Mouse (Mus musculus) kidney, postnatal 36 days (tissue): Measurements from ENCODE around the gene Glis2.

Experiments
- DNase-seq, 2 experiments: peaks; one replicate each; pipeline ENCODE4 v3.0.0; 2021 to 2022; ENCODE audit warnings: mixed read lengths in 2 of 2

Glis2 gene

DNA sequence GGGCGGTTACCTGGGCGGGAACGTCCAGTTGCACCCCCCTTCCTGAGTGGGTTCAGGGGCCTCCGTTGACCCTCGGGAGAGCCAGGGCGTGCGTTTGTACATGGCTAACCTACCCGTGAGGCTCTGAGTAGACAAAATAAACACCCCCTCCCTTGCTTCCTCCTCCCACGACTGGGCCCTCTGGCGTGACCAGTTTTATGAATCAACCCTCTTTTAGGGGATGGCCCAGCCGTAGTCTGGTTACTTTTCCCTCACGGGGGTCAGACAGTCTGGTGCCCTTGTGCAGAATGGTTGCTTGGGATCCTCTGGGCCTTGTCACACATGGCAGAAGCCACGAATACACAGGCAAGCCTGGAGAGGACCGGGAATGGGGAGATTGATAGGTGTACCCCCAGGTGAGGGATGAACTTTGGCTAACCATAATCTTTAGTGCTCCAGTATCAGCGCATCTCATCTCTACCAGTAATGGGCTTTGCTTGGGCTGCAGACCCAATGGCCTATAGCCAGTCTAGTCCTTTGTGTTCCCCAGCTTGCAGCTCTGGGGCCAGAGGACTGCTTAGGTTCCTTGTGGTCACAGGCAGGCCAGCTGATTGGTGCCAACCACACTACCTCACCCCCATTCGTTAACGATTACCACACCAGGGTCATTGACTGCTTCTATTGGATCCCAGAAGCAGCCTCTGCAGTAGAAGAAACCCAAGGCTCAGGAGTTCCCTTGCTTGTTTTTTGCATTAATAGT is 45.9 kb downstream of the Glis2 start:
- peak; percentile 84 to 94 for DNase-seq

DNA sequence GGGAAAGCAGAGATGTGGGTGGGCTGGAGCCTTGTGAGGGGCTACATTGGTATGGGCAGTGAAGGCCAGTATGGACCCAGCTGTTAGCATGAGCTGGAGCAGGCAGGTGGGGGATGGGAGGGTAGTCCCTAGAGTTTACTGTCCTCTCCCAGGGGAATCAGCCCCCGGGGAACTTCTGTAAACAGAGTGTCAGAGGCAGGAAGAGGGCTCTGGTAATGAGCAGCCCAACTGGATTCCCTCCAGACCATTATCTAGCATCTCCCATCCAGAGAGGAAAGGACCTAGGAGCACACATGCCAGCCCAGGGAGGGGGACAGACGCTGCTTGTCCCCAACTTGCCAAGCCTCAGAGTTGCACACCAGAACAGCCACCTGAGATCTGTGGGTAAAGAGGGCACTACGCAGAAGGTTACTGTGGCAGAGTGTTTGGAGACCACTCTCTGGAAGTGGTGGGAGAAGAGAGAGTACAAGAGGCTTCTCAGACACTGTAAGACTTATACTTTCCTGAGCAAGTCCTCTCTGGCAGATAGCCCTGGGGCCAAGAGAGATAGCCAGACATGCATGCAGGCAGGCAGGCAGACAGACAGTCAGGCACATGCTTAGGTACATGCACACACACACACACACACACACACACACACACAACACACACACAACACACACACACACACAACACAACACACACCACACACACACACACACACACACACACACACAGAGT is 46.8 kb downstream of the Glis2 start:
- DNase-seq = peak in 1 of 2 experiments; percentile 62

DNA sequence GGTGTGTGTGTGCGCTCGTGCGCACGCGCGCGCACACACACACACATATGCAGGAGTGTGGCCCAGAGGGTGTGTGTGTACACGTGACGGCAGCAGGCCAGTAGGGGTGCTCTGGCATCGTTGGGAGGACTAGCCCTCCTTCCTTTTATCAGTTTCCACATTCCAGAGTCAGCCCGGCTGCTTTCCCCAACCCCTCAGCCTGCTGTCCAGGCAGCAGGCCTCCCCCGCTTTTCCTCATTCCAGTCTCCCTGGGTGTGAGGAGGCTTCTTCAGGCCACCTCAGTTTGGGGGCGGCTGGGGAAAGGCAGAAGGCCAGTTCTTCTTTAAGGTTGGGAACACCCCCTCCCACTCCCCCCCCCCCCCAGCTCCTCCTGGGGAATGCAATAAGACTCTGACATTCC is 47.7 kb downstream of the Glis2 start:
- peak; percentile 65 to 73 for DNase-seq

DNA sequence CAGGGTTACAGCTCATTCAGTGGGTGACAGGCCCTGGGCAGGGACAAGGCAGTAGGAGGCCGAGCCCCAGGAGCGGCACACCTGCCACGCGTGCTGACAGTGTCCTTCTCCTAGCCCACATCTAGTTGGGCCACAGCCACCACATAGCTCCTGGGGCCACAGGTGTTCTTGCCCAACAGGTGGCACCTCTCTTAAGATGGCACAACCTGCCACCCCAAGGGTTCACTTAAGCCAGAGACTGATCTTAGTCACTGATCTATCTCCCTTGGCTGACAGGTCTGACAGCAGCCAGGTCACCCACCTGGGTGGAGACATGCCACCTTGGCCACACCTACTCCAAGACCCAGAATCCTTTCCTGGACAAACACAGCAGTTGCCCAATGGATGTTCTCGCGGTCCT is 48.4 kb downstream of the Glis2 start:
- peak in 1 of 2 experiments; percentile 19 for DNase-seq

GRCm38 (mm10) chr16:4643670-4644419 is 49.3 kb downstream of the Glis2 start:
- DNase-seq = peak; percentile 91

DNA sequence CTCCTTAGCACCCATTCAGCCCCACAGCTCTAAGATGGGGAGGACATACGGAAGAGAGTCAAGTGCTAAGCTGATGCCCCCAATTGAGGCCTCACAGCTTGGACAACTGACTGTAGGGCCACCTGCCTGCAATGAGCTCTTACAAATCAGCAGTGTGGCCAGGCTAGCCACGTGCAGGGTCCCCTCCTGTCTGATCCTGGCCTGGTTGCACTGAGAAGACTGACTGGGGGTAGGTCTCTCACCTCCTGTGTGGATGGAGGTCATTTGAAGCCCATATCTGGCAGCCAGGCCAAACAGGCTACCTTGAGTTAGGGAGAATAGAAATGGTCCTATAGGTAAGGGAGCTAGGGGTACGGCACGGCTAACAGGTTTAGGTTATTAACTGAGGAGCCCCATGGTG is 51.4 kb downstream of the Glis2 start:
- DNase-seq = no peak

GRCm38 (mm10) chr16:4646831-4647230 is 52.3 kb downstream of the Glis2 start:
- DNase-seq = no peak

GRCm38 (mm10) chr16:4647651-4648141 is 53.2 kb downstream of the Glis2 start:
- peak in 1 of 2 experiments; percentile 48 for DNase-seq

GRCm38 (mm10) chr16:4648416-4649023 is 54.0 kb downstream of the Glis2 start:
- DNase-seq = peak; percentile 76 to 79

DNA sequence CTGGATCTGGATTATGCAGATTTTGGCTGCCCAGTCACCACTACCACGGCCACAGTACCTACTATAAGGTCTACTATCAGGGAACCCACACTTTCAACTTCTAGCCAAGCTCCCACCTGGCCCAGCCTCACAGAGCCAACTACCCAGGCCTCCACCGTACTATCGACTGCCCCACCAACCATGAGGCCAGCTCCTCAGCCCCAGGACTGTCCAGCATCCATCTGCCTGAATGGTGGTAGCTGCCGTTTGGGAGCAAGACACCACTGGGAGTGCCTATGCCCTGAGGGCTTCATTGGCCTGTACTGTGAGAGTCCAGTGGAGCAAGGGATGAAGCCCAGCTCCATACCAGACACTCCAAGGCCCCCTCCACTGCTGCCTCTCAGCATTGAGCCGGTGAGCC is 54.7 kb downstream of the Glis2 start:
- DNase-seq = no peak

DNA sequence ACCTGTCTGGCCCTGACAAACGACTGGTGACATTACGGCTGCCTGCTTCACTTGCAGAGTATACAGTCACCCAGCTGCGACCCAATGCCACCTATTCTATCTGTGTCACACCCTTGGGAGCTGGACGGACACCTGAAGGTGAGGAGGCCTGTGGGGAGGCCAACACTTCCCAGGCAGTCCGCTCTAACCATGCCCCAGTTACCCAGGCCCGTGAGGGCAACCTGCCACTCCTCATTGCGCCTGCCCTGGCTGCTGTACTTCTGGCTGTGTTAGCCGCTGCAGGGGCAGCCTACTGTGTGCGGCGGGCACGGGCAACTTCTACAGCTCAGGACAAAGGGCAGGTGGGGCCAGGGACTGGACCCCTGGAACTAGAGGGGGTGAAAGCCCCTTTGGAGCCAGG is 55.2 kb downstream of the Glis2 start:
- no peak for DNase-seq

DNA sequence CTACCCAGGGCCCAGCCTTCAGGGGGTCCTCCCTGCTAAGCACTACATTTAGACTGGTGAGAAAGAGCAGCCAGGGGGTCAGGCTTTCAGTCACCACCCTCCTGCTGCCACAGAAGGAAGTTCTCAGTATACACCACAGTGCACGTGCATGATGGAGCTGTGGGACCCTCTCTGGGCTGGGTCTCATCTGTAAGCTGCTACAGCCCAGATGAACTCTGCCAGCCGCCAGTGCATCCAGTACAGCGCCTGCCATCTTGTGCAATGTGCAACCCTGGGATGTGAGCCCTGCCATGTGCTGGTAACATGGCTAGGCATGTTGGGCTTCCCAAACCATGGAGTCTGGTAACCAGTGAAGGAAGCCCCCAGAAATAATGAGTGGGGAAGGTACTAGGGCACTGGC is 55.6 kb downstream of the Glis2 start:
- no peak for DNase-seq

DNA sequence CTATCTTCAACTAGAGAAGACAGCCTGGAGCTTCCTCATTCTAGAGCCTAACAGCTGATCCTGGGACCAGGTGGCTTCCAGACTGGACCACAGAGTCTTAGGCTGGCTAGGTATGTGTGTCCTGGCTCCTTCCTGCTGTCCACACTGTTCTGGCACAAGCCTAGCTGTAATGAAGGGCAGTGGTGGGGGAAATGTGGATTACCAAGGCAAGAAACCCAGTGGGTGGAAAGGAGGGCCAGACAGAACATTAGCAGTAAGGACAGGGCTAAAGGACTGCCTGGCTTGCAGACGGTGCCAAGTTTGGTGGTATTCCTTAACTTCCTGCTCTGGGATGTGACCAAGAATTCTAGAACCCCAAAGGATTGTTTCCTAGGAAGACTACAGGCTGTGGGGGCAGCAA is 56.6 kb downstream of the Glis2 start:
- DNase-seq = no peak

GRCm38 (mm10) chr16:4651624-4652023 is 57.1 kb downstream of the Glis2 start:
- DNase-seq = no peak

GRCm38 (mm10) chr16:4652707-4653416 is 58.3 kb downstream of the Glis2 start:
- peak; percentile 78 to 87 for DNase-seq

DNA sequence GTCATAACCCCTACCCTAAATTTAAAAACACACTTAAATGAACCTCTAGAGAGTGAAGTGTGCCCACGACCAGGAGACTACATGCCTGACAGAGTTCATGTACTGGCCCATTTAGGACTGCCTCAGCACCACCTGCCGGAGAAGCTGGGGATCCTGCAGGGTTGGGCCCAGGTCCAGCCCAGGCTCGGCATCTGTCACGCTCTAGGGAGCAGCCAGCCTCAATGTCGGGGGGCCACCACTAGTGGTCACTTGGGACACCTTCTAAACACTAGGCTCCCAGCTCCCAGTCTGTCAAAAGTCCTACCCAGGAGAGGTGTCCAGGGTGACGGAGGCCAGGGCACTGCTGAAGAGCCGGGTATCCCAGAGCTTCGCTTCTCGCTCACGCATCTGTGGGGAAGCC is 60.2 kb downstream of the Glis2 start:
- peak; percentile 83 to 84 for DNase-seq

DNA sequence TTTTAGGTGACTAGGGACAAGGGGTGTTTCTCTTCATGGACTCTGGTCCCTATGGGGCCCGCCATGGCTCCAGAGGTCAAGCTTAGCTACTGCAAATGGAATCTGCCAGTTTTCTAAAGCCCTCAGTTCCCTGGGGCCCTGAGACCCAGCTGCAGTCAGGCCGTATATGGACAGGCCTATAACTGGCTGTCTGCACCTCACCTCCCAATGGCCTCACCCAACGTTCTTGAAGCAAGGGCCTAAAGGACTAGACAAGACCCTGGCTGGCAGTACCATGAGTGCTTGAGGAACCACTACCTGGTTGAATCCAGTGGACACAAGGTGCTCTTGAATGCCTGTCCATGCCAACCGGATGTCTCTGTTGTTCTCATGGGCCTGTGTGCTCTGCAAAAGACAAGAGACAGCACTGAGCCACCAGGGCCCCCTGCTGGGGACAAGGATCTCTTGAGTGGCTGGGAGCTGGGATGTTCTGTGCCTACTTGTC is 60.8 kb downstream of the Glis2 start:
- peak; percentile 73 to 76 for DNase-seq

DNA sequence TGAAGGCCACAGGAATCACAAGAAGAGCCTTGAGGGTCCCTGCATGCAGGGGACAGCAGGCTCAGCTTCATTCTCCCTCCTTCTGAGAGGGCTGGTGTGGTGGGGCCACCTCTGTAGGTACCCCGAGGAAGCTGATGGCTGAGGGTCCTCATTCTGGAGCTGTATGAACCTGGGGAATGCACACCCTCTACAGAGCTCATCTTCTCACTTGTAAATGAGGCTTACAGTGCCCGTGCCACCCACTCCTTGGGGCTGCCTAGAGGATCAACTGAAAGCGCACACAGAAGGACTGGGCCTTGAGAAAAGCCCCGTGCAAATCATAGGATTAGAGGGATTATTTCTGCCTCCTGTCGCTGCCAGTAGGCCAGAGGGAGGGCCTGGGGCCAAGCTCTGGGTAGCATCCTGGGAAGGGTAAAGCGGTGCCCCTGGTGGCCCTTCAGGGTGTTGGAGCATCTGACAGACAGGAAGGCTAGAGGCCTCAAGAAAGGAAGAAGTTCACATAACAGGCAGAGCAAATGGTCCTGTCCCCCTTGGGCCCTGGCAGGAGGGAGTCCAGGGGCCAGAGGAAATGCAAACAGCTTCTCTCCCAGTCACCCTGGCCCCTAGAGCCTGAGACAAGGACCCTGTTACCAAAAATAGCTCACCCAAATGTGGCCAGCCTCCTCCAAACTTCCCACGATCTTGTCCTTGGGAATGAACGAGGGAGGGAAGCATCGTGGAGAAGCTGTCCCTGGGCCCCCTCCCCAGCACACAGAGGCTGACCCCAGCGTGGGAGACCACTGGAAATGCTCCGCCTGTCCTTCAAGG is 61.5 kb downstream of the Glis2 start:
- peak in 1 of 2 experiments; percentile 39 for DNase-seq

GRCm38 (mm10) chr16:4656571-4657081 is 62.1 kb downstream of the Glis2 start:
- DNase-seq = peak; percentile 43 to 62

- no peak for DNase-seq
These were observed 64.3 kb downstream of the Glis2 start for GRCm38 (mm10) chr16:4658781-4659245.

DNA sequence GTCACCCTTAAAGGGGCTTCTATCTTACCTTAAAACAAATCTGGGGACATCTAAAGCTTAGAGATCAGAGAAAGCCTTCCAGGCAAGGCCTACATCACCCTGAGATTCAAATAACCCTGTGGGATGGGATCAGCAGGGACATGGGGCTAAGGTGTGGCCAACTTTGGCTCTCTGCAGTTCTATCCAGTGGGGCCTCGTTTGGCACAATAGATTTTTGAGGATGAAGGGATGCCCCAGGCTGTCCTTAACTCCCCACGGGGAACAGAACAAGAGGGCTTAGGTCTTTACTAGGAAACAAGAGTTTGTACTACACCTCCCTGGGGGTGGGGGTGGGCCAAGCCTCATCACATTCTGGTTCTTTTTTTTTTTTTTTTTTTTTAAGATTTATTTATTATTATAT is 64.8 kb downstream of the Glis2 start:
- no peak for DNase-seq
